Comparison of ENCODE assay signal across 8 mouse cellular contexts in genomic region chr15:80694125-80694910, GRCm38 (mm10). TPM values are rescaled to one million over a fixed set of nuclear protein-coding genes. Genes with fewer than 3 reads are reported as not detected.
A peak's percentile ranks its signal among the peaks of the same experiment; 100 is the strongest.
DNase-seq lines count a peak whose midpoint lies in the region; ATAC-seq and TF ChIP-seq lines count a peak whose summit lies in the region.

No protein-coding gene starts in this region.

- no peaks in the 10 kb centered on the region for H3K36me3 ChIP-seq in intestine, embryonic 14.5 days (ENCODE audit: control insufficient read depth, insufficient read depth, low read length)
- H3K36me3 ChIP-seq in intestine, embryonic 16.5 days (ENCODE audit: control insufficient read depth, insufficient read depth, low read length): no peaks in the 10 kb centered on the region
- H3K36me3 ChIP-seq in forebrain, embryonic 13.5 days (ENCODE audit: poor library complexity, severe bottlenecking): no peaks in the 10 kb centered on the region
- no peaks in the 10 kb centered on the region for H3K36me3 ChIP-seq in hindbrain, postnatal 0 days (ENCODE audit: insufficient read depth, low read length)
- H3K36me3 ChIP-seq in limb, embryonic 13.5 days: no peaks in the 10 kb centered on the region
- no peaks in the 10 kb centered on the region for H3K36me3 ChIP-seq in midbrain, embryonic 16.5 days (ENCODE audit: control insufficient read depth, insufficient read depth, low read length)
- no peaks in the 10 kb centered on the region for H3K36me3 ChIP-seq in splenic B cell, adult 2 months (ENCODE audit: control insufficient read depth, insufficient read depth, low read length, poor library complexity, severe bottlenecking)

- H3K9me3 ChIP-seq in intestine, embryonic 14.5 days (ENCODE audit: control insufficient read depth, low read length): no peaks in the 10 kb centered on the region
- H3K9me3 ChIP-seq in intestine, embryonic 16.5 days (ENCODE audit: control insufficient read depth, low read length): no peaks in the 10 kb centered on the region
- no peaks in the 10 kb centered on the region for H3K9me3 ChIP-seq in forebrain, embryonic 13.5 days (replicated peaks)
- H3K9me3 ChIP-seq in hindbrain, postnatal 0 days (ENCODE audit: low read length): no peaks in the 10 kb centered on the region
- H3K9me3 ChIP-seq in limb, embryonic 13.5 days: no peaks in the 10 kb centered on the region
- H3K9me3 ChIP-seq in midbrain, embryonic 16.5 days (replicated peaks; ENCODE audit: control insufficient read depth, low read length, poor library complexity, severe bottlenecking): no peaks in the 10 kb centered on the region

- peak; percentile 53; the same call in 1 of the 2 replicates for ATAC-seq in intestine, embryonic 14.5 days (replicated peaks; ENCODE audit: low FRiP score, low TSS enrichment, low read depth)
- no peak for ATAC-seq in intestine, embryonic 16.5 days
- peak; percentile 55 for ATAC-seq in forebrain, embryonic 13.5 days
- peak; percentile 36; the same call in 1 of the 2 replicates for ATAC-seq in hindbrain, postnatal 0 days
- no peak for ATAC-seq in limb, embryonic 13.5 days (ENCODE audit: low FRiP score, low read depth)
- peak; percentile 57 for ATAC-seq in midbrain, embryonic 16.5 days

- no peaks in the 10 kb centered on the region for H3K4me1 ChIP-seq in intestine, embryonic 14.5 days (replicated peaks; ENCODE audit: control insufficient read depth, insufficient read depth, low read length)
- H3K4me1 ChIP-seq in intestine, embryonic 16.5 days (ENCODE audit: control insufficient read depth, insufficient read depth, low read length): peaks cover 9% of the 10 kb centered on the region
- peaks cover 3% of the 10 kb centered on the region for H3K4me1 ChIP-seq in bone marrow, adult 2 months (ENCODE audit: control insufficient read depth, insufficient read depth, low read length)
- peaks cover 14% of the 10 kb centered on the region for H3K4me1 ChIP-seq in forebrain, embryonic 13.5 days
- peaks cover 6% of the 10 kb centered on the region; the same call in 1 of the 2 replicates for H3K4me1 ChIP-seq in hindbrain, postnatal 0 days (ENCODE audit: insufficient read depth, low read length)
- peaks cover 29% of the 10 kb centered on the region for H3K4me1 ChIP-seq in limb, embryonic 13.5 days
- peaks cover 15% of the 10 kb centered on the region for H3K4me1 ChIP-seq in midbrain, embryonic 16.5 days (ENCODE audit: control insufficient read depth, insufficient read depth, low read length)

- H3K4me3 ChIP-seq in intestine, embryonic 14.5 days (ENCODE audit: low read depth, low read length): no peak overlapping the region
- no peak overlapping the region for H3K4me3 ChIP-seq in intestine, embryonic 16.5 days (ENCODE audit: low read length)
- H3K4me3 ChIP-seq in bone marrow, adult 2 months (replicated peaks; ENCODE audit: control insufficient read depth, low read depth, low read length): no peak overlapping the region
- H3K4me3 ChIP-seq in forebrain, embryonic 13.5 days: no peak overlapping the region
- no peak overlapping the region for H3K4me3 ChIP-seq in hindbrain, postnatal 0 days (ENCODE audit: low read length)
- H3K4me3 ChIP-seq in limb, embryonic 13.5 days: no peak overlapping the region
- H3K4me3 ChIP-seq in midbrain, embryonic 16.5 days (ENCODE audit: low read depth, low read length): no peak overlapping the region

- peak; percentile 85 for DNase-seq in intestine, embryonic 14.5 days (ENCODE audit: low spot score)
- peak; percentile 83 for DNase-seq in hindbrain, postnatal 0 days (ENCODE audit: low spot score)
- peak; percentile 93 for DNase-seq in splenic B cell, adult 2 months (ENCODE audit: low read depth, low spot score)

- H3K4me2 ChIP-seq in intestine, embryonic 14.5 days (ENCODE audit: low read length): no peak overlapping the region
- H3K4me2 ChIP-seq in intestine, embryonic 16.5 days (ENCODE audit: low read depth, low read length): no peak overlapping the region
- peak overlapping the region; percentile 33 for H3K4me2 ChIP-seq in forebrain, embryonic 13.5 days
- peak overlapping the region; percentile 44 for H3K4me2 ChIP-seq in hindbrain, postnatal 0 days (ENCODE audit: low read depth, low read length)
- H3K4me2 ChIP-seq in limb, embryonic 13.5 days (replicated peaks): peak overlapping the region; percentile 41; the same call in 1 of the 2 replicates
- H3K4me2 ChIP-seq in midbrain, embryonic 16.5 days (ENCODE audit: low read length): peak overlapping the region; percentile 26

- TF ChIP-seq CTCF in bone marrow, adult 2 months (IDR thresholded peaks at IDR 0.05; ENCODE audit: control insufficient read depth, insufficient read depth, low read length): peak; percentile 62
- TF ChIP-seq CTCF in hindbrain, postnatal 0 days (IDR thresholded peaks at IDR 0.05; ENCODE audit: low read depth): peak; percentile 88

- no peak overlapping the region for H3K27ac ChIP-seq in intestine, embryonic 14.5 days (ENCODE audit: low read depth)
- no peak overlapping the region; the same call in 1 of the 2 replicates for H3K27ac ChIP-seq in intestine, embryonic 16.5 days (ENCODE audit: low read length)
- no peak overlapping the region for H3K27ac ChIP-seq in bone marrow, adult 2 months (ENCODE audit: control insufficient read depth, insufficient read depth, low read depth, low read length, poor library complexity)
- no peak overlapping the region; the same call in 1 of the 2 replicates for H3K27ac ChIP-seq in forebrain, embryonic 13.5 days
- 0 out of 2 replicates have a peak overlapping the region, but pooled peaks have one; percentile 22 for H3K27ac ChIP-seq in hindbrain, postnatal 0 days
- no peak overlapping the region for H3K27ac ChIP-seq in limb, embryonic 13.5 days
- H3K27ac ChIP-seq in midbrain, embryonic 16.5 days (ENCODE audit: low read length): peak overlapping the region; percentile 71

- no peaks in the 10 kb centered on the region for H3K27me3 ChIP-seq in intestine, embryonic 14.5 days (replicated peaks; ENCODE audit: control insufficient read depth, insufficient read depth, low read length)
- no peaks in the 10 kb centered on the region for H3K27me3 ChIP-seq in intestine, embryonic 16.5 days (replicated peaks; ENCODE audit: control insufficient read depth, insufficient read depth, low read length)
- 0 out of 2 replicates have a peak, but pooled peaks cover 4% of the 10 kb centered on the region for H3K27me3 ChIP-seq in forebrain, embryonic 13.5 days
- H3K27me3 ChIP-seq in hindbrain, postnatal 0 days (ENCODE audit: insufficient read depth, low read length): no peaks in the 10 kb centered on the region
- H3K27me3 ChIP-seq in limb, embryonic 13.5 days: 0 out of 2 replicates have a peak, but pooled peaks cover 3% of the 10 kb centered on the region
- H3K27me3 ChIP-seq in midbrain, embryonic 16.5 days (ENCODE audit: control insufficient read depth, insufficient read depth, low read depth, low read length): no peaks in the 10 kb centered on the region
- H3K27me3 ChIP-seq in splenic B cell, adult 2 months (ENCODE audit: control insufficient read depth, insufficient read depth, low read length, poor library complexity, severe bottlenecking): no peaks in the 10 kb centered on the region

- WGBS in intestine, embryonic 14.5 days: 26% methylated on average over 11 of the region's 11 CpGs
- WGBS in intestine, embryonic 16.5 days: 32% methylated on average over 11 of the region's 11 CpGs
- WGBS in bone marrow, adult 2 months: 28% methylated on average over 11 of the region's 11 CpGs
- WGBS in forebrain, embryonic 13.5 days: 24% methylated on average over 11 of the region's 11 CpGs
- 15% methylated on average over 11 of the region's 11 CpGs for WGBS in hindbrain, postnatal 0 days
- WGBS in limb, embryonic 13.5 days: 28% methylated on average over 11 of the region's 11 CpGs
- WGBS in midbrain, embryonic 16.5 days: 16% methylated on average over 11 of the region's 11 CpGs

- no peak overlapping the region for H3K9ac ChIP-seq in intestine, embryonic 14.5 days (ENCODE audit: low read length)
- H3K9ac ChIP-seq in intestine, embryonic 16.5 days (ENCODE audit: low read depth, low read length): no peak overlapping the region
- peak overlapping the region; percentile 30; the same call in 1 of the 2 replicates for H3K9ac ChIP-seq in forebrain, embryonic 13.5 days
- H3K9ac ChIP-seq in hindbrain, postnatal 0 days (replicated peaks; ENCODE audit: low read length): no peak overlapping the region; the same call in 1 of the 2 replicates
- no peak overlapping the region for H3K9ac ChIP-seq in limb, embryonic 13.5 days
- peak overlapping the region; percentile 39 for H3K9ac ChIP-seq in midbrain, embryonic 16.5 days (ENCODE audit: low read depth, low read length)

- TF ChIP-seq POLR2A in bone marrow, adult 2 months (IDR thresholded peaks at IDR 0.05; ENCODE audit: borderline replicate concordance, control insufficient read depth, low read depth, low read length): no peak

RNA-seq across cellular contexts. Expression of gene Tnrc6b, which starts 16.8 kb away (rescaled TPM):
- 16.3 and 19.2 TPM in 2 replicates for polyA plus RNA-seq in intestine, embryonic 14.5 days (2014; fragmentation: Nextera tagmentation; extraction: Ambion mirVana)
- polyA plus RNA-seq in intestine, embryonic 16.5 days (2015; fragmentation: Nextera tagmentation; extraction: Ambion mirVana): 18.0 and 18.2 TPM in 2 replicates
- polyA plus RNA-seq in bone marrow, adult 2 months (2011; ENCODE audit: insufficient read depth, insufficient read length, low replicate concordance, missing spikeins): 29.2 and 65.3 TPM in 2 replicates
- polyA plus RNA-seq in forebrain, embryonic 13.5 days (2015; fragmentation: Nextera tagmentation; extraction: Ambion mirVana): 37.2 and 41.0 TPM in 2 replicates
- 27.2 and 33.5 TPM in 2 replicates for total RNA-seq in hindbrain, postnatal 0 days (2014; rRNA removed)
- 30.8 and 32.2 TPM in 2 replicates for polyA plus RNA-seq in hindbrain, postnatal 0 days (2015; fragmentation: Nextera tagmentation; extraction: Ambion mirVana)
- polyA plus RNA-seq in limb, embryonic 13.5 days (2015; fragmentation: Nextera tagmentation; extraction: Ambion mirVana): 31.9 and 34.7 TPM in 2 replicates
- 33.5 and 44.0 TPM in 2 replicates for polyA plus RNA-seq in midbrain, embryonic 16.5 days (2015; fragmentation: Nextera tagmentation; extraction: Ambion mirVana)

RNA-seq across cellular contexts. Expression of gene Fam83f, which starts 22.7 kb away (rescaled TPM):
- 6.3 and 6.6 TPM in 2 replicates for polyA plus RNA-seq in intestine, embryonic 14.5 days (2014; fragmentation: Nextera tagmentation; extraction: Ambion mirVana)
- 24.9 and 29.2 TPM in 2 replicates for polyA plus RNA-seq in intestine, embryonic 16.5 days (2015; fragmentation: Nextera tagmentation; extraction: Ambion mirVana)
- polyA plus RNA-seq in bone marrow, adult 2 months (2011; ENCODE audit: insufficient read depth, insufficient read length, low replicate concordance, missing spikeins): 0.54 TPM in 1 of 2 replicates, not detected in the other
- 0.09 TPM in 1 of 2 replicates, not detected in the other for polyA plus RNA-seq in forebrain, embryonic 13.5 days (2015; fragmentation: Nextera tagmentation; extraction: Ambion mirVana)
- 0.90 and 0.94 TPM in 2 replicates for total RNA-seq in hindbrain, postnatal 0 days (2014; rRNA removed)
- 0.21 and 0.33 TPM in 2 replicates for polyA plus RNA-seq in hindbrain, postnatal 0 days (2015; fragmentation: Nextera tagmentation; extraction: Ambion mirVana)
- polyA plus RNA-seq in limb, embryonic 13.5 days (2015; fragmentation: Nextera tagmentation; extraction: Ambion mirVana): 1.5 and 1.6 TPM in 2 replicates
- 0.34 and 0.39 TPM in 2 replicates for polyA plus RNA-seq in midbrain, embryonic 16.5 days (2015; fragmentation: Nextera tagmentation; extraction: Ambion mirVana)

Comparison
In these comparisons a context has a peak if more than half of its experiments do, and no peak if none do; other contexts are left out.
1. ATAC-seq: peak in intestine, embryonic 14.5 days (single experiment), forebrain, embryonic 13.5 days (single experiment), hindbrain, postnatal 0 days (single experiment) and midbrain, embryonic 16.5 days (single experiment); none in intestine, embryonic 16.5 days (single experiment) and limb, embryonic 13.5 days (single experiment).
2. H3K27ac ChIP-seq: peak in hindbrain, postnatal 0 days (single experiment) and midbrain, embryonic 16.5 days (single experiment); none in intestine, embryonic 14.5 days (single experiment), intestine, embryonic 16.5 days (single experiment), bone marrow, adult 2 months (single experiment), forebrain, embryonic 13.5 days (single experiment) and limb, embryonic 13.5 days (single experiment).
3. H3K4me2 ChIP-seq: peak in forebrain, embryonic 13.5 days (single experiment), hindbrain, postnatal 0 days (single experiment), limb, embryonic 13.5 days (single experiment) and midbrain, embryonic 16.5 days (single experiment); none in intestine, embryonic 14.5 days (single experiment) and intestine, embryonic 16.5 days (single experiment).
4. H3K9ac ChIP-seq: peak in forebrain, embryonic 13.5 days (single experiment) and midbrain, embryonic 16.5 days (single experiment); none in intestine, embryonic 14.5 days (single experiment), intestine, embryonic 16.5 days (single experiment), hindbrain, postnatal 0 days (single experiment) and limb, embryonic 13.5 days (single experiment).
5. Peak in every context shown above with its lines, with median percentiles within 50 percentile points of each other: DNase-seq.